Mouse (Mus musculus) kidney, adult 11 months (tissue): Measurements from ENCODE around the gene Pan2.
"Not testable (repeated sequence)": the region's sequence is repeated elsewhere in the genome, so short reads cannot be mapped to it uniquely, and the experiment has no call there.

Source experiments
- DNase-seq: peaks from one replicate; pipeline ENCODE4 v3.0.0; 2022

Gene Pan2

GRCm38 (mm10) chr10:128283604-128284579 is 19.2 kb upstream of the Pan2 start:
- peak; percentile 45 for DNase-seq

- DNase-seq = not testable (repeated sequence)
These were observed 12.5 kb upstream of the Pan2 start for GRCm38 (mm10) chr10:128290594-128290993.

- no peak for DNase-seq
These were observed 6.6 kb upstream of the Pan2 start for GRCm38 (mm10) chr10:128296370-128297090.

GRCm38 (mm10) chr10:128297221-128297620 is 5.9 kb upstream of the Pan2 start:
- DNase-seq = no peak

- no peak for DNase-seq
These were observed 5.5 kb upstream of the Pan2 start for GRCm38 (mm10) chr10:128297622-128298021.

DNA sequence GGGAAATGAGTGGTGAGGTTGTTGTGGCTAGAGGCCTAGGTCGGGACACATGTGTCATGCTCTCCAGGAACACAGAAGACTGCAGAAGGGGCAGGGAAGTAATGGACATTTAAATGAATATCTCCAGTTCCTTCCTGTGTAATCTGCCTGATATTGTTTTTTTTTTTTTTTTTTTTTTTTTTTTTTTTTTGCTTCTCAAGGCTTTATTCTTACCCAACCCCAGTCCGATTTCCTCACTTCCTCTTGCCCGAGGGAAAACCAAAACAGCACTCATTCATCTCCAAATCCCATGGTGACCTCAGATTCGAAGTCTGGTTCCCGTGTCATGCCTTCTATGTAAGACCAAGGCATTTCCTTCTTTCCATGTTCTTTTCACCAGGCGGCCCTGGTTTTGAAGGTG is 4.9 kb upstream of the Pan2 start:
- DNase-seq = no peak

DNA sequence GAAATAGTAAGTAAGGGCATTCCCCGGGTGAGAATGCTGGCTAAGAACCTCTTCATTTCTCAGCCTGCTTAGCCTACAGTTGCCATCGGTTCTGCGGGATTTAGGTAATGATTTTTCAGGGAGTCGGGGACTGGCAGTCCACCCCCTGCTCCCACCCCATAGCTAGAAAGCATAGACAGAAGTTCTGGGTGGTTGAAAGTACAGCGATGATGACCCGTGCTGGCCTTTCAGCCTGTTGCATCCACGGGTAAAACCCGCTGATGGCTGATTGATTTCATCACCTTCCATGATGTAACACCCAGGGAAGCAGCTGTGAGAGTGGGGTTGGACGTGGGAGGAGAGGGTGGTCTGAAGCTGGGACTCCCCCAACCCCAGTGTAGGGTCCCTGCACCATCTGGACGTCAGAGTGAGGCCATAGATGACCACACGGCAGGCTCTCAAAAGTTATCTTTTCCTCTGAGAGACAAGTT is 4.4 kb upstream of the Pan2 start, which contains the start of gene Il23a:
TSS of gene Il23a (minus strand) at position 51 of the 470 bp plus-strand sequence.
- no peak for DNase-seq

- no peak for DNase-seq
These were observed 778 bp upstream of the Pan2 start for GRCm38 (mm10) chr10:128302357-128302756.

DNA sequence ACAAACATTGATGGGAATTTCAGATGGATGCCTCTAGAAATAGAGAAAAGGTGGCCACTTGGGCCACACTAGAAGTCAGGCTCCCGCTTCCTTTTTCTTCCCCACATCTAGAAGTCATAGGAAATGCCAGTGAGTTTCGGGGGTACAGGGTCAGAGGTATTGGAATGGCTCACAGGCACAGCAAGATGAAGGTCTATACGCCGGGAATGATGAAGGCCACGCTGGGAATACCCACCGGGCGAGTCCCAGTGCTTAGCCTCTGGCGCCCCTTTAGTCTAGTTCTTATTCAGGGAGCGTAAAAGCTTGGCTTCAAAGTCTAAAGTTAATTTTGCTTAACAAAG is 380 bp upstream of the Pan2 start:
- DNase-seq = no peak

DNA sequence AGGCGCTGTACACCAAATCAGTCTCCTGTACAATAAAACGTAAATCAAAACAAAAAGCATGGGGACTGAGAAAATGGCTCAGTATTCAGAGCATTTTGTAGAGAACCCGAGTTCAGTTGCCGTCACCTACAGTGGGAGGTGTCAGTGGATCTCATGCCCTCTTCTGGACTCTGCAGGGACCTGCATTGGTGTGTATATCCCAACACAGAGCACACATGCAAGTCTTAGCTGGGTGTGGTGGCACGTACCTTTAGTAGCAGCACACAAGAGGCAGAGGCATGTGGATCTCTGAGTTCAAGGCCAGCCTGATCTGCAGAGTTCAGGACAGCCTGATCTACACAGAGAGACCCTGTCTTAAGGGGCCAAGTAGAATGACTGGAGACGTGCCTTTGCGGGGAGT is 6.5 kb downstream of the Pan2 start:
- DNase-seq = no peak

GRCm38 (mm10) chr10:128310177-128310576 is 7.0 kb downstream of the Pan2 start:
- DNase-seq = peak; percentile 45

GRCm38 (mm10) chr10:128310902-128311301 is 7.8 kb downstream of the Pan2 start:
- no peak for DNase-seq

GRCm38 (mm10) chr10:128315578-128315977 is 12.4 kb downstream of the Pan2 start:
- no peak for DNase-seq

DNA sequence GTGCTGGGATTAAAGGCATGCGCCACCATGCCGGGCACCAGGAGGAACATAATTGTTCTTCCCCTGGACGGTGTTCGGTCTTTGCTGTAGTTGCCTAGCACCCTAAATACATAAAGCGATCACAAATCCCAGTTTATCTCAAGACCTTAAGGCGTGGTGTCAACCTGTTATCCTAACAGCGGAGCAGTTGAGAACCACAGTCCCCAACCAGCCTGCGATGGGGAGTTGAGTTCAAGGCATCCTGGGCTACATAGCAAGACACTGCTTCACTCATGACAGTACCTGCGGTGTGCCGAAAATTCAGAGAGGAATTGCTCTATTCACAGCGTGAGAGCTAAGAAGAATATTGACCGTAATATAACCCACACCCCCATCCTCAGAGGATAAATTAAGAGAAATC is 18.5 kb downstream of the Pan2 start:
- no peak for DNase-seq

DNA sequence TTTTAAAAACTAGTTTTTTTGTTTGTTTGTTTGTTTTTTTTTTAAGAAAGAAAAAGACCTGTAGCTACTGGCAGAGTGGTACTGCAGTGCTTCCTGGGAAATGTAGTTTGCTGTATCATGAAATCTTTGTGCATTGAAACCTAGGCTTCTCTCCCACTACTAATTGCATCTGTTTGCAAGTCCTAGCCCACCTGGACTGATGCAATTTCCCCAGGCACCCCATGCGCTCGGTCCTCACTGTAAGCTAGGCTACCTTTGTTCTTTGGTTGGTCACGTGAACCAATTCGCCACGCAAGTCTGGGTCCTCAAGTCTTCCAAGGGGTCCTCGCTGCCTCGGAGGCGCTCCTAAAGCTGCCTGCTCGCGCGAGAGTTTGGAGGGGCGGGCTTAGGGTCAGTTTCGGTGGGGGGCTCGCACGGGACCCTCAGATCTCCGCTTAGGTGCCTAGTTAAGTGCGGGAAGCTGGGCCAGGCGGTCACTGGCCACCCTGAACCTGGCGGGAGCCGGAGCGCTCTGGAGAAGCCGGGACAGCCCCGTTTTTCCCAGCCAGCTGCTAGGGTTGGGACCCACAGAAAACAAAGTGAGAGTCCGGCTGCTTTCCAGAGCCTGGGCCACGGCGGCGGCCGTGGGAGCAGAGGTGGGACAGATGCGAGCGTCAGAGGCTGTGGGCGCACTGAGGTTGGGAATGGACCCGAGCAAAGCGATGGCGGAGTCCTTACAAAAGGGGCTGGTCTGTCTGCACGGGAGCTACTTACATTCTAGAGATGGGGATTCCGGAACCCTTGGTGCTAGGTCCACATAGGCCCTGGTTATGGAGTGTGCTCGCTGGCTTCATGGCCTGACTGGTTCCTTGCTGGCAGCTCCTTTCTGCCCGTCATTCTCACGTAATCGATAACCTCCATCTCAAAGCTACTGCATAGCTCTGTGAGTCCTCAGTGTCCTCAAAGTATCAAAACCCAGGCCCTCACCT is 19.3 kb downstream of the Pan2 start, which contains the start of gene Cnpy2:
TSS of gene Cnpy2 (plus strand) at position 319 of the 968 bp plus-strand sequence.
- peak; percentile 89 for DNase-seq

DNA sequence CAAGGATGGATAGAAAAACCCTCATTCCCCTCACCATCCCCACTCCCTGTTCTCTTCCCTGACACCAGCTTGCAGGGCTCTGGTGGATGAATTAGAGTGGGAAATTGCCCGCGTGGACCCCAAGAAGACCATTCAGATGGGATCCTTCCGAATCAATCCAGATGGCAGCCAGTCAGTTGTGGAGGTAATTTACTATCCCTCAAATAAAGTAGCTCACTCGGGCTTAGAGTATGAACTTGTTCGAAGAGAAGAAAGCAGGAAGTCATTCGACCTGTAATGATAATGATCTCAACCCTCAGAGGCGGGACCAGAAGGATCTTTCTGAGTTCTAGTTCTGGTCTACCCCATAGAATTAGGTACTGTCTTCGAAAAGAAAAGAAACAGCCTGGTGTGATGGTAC is 20.4 kb downstream of the Pan2 start:
- no peak for DNase-seq

DNA sequence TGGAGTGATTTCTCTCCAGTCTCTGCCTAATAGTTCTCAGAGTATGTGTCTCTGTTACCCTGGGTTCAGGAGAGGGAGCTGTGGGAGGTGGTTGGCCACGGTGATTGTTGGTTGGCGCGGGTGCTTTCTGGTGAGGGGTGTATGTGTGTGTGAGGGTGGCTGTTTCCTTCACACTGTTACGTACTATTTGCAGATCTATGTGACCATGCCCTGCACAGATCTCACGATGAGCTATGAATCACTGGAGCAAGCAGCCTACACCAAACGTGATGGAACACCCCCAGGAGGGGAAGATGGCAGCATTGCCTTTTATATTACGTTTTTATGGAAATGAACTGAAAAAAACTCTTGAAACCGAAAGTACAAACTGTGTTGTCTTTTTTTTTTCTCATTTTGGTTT is 23.7 kb downstream of the Pan2 start:
- DNase-seq = no peak

DNA sequence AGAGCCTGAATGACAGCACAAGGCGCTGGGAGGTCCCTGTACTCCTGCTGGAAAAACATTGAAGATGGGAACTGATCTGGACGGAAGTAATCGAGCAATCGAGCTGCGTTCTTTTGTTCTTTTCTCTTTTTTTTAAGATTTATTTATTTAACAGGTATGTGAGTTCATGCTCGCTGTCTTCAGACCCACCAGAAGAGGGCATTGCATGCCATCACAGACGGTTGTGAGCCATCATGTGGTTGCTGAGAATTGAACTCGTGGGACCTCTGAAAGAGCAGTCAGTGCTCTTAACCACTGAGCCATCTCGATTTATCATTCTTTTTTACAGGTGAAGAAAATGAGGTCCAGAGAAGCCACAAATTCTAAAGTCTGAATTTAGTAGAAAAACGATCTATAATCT is 24.5 kb downstream of the Pan2 start:
- DNase-seq = no peak

DNA sequence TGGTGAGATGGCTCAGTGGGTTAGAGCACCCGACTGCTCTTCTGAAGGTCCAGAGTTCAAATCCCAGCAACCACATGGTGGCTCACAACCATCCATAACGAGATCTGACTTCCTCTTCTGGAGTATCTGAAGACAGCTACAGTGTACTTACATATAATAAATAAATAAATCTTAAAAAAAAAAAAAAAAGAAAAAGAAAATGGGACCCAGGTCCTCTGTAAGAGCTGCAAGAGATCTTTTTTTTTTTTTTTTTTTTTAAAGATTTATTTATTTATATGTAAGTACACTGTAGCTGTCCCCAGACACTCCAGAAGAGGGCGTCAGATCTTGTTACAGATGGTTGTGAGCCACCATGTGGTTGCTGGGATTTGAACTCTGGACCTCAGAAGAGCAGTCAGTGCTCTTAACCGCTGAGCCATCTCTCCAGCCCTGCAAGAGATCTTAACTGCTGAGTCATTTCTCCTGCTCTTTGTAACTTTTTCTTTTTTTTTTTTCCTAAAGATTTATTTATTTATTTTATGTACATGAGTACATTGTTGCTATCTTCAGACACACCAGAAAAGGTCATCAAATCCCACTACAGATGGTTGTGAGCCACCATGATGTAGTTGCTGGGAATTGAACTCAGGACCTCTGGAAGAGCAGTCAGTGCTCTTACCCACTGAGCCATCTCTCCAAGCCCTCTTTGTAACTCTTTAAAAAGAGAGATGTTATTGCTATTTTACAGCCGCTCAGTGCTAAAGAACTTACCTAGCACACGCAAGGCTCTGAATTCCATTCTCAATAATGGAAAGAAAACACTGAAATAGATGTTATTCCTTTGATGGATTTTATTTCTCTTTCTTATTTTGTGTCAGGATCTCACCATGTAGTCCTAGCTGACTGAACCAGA is 29.5 kb downstream of the Pan2 start:
- DNase-seq = not testable (repeated sequence)

DNA sequence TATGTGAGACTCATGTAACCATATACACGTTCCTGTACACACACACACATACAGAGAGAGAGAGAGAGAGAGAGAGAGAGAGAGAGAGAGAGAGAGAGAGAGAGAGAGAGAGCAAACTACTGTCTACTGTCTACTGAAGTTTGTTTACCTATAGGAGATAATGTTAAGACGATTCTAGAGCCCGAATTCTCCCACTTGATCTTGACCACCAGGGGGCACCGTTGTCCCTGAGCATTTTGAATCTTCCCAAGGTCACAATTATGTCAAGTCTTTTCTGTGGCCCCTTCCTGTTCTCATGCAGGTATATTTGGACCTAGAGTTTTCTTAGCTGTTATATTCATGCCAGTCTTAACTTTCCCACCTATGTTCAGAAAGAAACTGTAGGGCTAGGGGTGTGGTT is 32.4 kb downstream of the Pan2 start:
- DNase-seq = peak; percentile 56

GRCm38 (mm10) chr10:128336195-128336594 is 33.1 kb downstream of the Pan2 start:
- no peak for DNase-seq

DNA sequence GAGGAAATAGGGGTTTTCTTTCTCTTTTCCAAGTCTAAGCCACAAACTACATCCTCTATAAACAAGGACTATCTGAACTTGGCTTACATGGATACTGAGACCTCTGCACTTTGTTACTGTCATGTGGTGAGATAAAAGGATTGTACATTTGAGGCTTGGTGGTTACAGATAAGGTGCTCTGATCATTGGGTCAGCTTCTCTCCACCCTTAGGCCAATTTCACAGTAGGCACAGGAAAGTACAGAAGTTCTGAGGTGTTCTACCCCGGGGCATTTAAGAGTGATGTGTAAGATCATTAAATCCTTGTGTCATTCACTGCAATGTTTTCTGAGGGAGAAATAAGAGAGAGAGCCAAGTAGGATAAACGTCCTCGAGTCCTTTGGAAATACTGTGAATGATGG is 33.5 kb downstream of the Pan2 start:
- DNase-seq = no peak
